Mouse (Mus musculus) thymus, adult 2 months (tissue): ENCODE results near the gene Naif1.

Source experiments
- CTCF ChIP-seq: fragments of 200-500 bp; IDR thresholded peaks from 2 replicates; pipeline ENCODE4 v1.5.1; 2012; ENCODE audit warnings: mild to moderate bottlenecking, control low read depth, low read length, moderate library complexity, borderline replicate concordance; ENCODE audit not compliant: control insufficient read depth, poor library complexity, insufficient read depth; ENCODE audit errors: extremely low read depth
- POLR2A ChIP-seq: fragments of 200-500 bp; IDR thresholded peaks from 2 replicates; pipeline ENCODE4 v1.6.1; 2012; ENCODE audit warnings: mild to moderate bottlenecking, low read length, control low read depth, moderate library complexity; ENCODE audit not compliant: control insufficient read depth, poor library complexity, insufficient read depth; ENCODE audit errors: extremely low read depth

DNA sequence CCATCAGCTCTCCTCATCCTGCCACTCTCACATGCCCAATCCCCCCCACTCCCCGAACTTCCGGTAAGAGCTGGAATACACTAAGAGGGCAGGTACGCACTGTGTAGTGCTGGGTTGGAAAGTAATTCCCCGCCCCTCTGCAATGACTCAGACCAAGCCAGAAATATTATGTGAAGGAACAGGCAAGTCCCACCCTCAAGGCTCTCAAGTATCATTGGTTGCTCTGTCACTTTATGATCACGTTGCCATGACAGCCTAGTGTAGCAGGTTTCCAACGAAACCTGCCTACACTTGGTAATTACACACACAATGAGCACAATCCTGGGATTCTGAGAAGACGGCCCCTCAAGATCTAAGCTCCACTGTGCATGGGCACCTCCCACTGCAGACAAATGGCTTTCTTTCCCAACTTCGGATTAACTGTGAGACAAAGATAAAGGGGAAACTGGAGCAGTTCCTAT lies 22.0 kb upstream of the Naif1 start:
- no peak for TF ChIP-seq CTCF
- no peak for TF ChIP-seq POLR2A
